ENCODE assay signal across 12 mouse cellular contexts in the genomic region with DNA sequence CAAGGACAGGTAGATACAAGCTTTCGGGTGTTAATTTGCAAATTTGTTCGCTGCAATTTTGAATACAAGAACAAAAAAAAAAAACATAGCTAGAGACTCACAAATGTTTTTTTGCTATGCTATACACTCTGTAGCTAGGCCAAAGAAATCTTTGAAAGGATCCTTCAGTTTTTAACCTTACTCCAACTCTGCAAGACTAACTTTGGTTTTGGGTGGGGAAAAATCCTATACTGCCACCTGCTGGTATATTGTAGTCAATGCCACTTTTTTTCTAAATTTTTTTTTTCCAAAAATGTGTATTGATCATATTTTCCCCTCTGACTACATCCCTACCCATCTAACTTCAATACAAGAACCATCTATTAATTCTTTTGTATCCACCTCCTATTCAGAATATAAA.
DNase-seq lines count a peak whose midpoint lies in the region; ATAC-seq lines count a peak whose summit lies in the region.
"Had no signal": no experiment of that assay in that cellular context is flagged by ENCODE, and none has a peak within 500 bp of the region (broad histone marks: within the 10 kb centered on the region; RNA-seq: fewer than 3 reads in every experiment).

No protein-coding gene starts in this region.

- peaks cover 5% of the 10 kb centered on the region; the same call in 1 of the 2 replicates for H3K4me1 ChIP-seq in intestine, embryonic 16.5 days (ENCODE audit: control insufficient read depth, insufficient read depth, low read length)
- no peaks in the 10 kb centered on the region for H3K4me1 ChIP-seq in intestine, embryonic 15.5 days (replicated peaks)
- H3K4me1 ChIP-seq in embryonic facial prominence, embryonic 14.5 days (ENCODE audit: control insufficient read depth, insufficient read depth, low read length): no peaks in the 10 kb centered on the region
- H3K4me1 ChIP-seq: embryonic facial prominence, embryonic 15.5 days; stomach, embryonic 15.5 days had no signal

- no peaks in the 10 kb centered on the region for H3K36me3 ChIP-seq in intestine, embryonic 16.5 days (ENCODE audit: control insufficient read depth, insufficient read depth, low read length)
- no peaks in the 10 kb centered on the region for H3K36me3 ChIP-seq in intestine, embryonic 15.5 days
- H3K36me3 ChIP-seq in embryonic facial prominence, embryonic 14.5 days (ENCODE audit: control insufficient read depth, insufficient read depth, low read length): no peaks in the 10 kb centered on the region
- H3K36me3 ChIP-seq: embryonic facial prominence, embryonic 15.5 days; heart, embryonic 15.5 days; stomach, embryonic 15.5 days had no signal

- peak; percentile 36 for DNase-seq in 3T3-L1 (ENCODE audit: low read depth, low spot score)
- peak; percentile 57 for DNase-seq in CD4-positive, CD25-positive, alpha-beta regulatory T cell, adult 2 months (ENCODE audit: low read depth, low spot score)
- peak; percentile 30 for DNase-seq in embryonic facial prominence, embryonic 14.5 days (ENCODE audit: low spot score)
- no peak for DNase-seq in urinary bladder, postnatal 10 days (ENCODE audit: low spot score)
- no peak for DNase-seq in right cerebral cortex, postnatal 4 days
- DNase-seq in right cerebral cortex, postnatal 25 days: no peak
- DNase-seq: adrenal gland, adult 2 months had no signal

- H3K4me3 ChIP-seq in intestine, embryonic 16.5 days (ENCODE audit: low read length): no peak overlapping the region
- H3K4me3 ChIP-seq in intestine, embryonic 15.5 days (replicated peaks): no peak overlapping the region
- H3K4me3 ChIP-seq in embryonic facial prominence, embryonic 14.5 days (ENCODE audit: low read depth, low read length): no peak overlapping the region
- H3K4me3 ChIP-seq: embryonic facial prominence, embryonic 15.5 days; heart, embryonic 15.5 days; stomach, embryonic 15.5 days had no signal

- no peaks in the 10 kb centered on the region for H3K27me3 ChIP-seq in intestine, embryonic 16.5 days (replicated peaks; ENCODE audit: control insufficient read depth, insufficient read depth, low read length)
- no peaks in the 10 kb centered on the region for H3K27me3 ChIP-seq in intestine, embryonic 15.5 days (replicated peaks)
- H3K27me3 ChIP-seq in embryonic facial prominence, embryonic 14.5 days (replicated peaks; ENCODE audit: control insufficient read depth, insufficient read depth, low read length): no peaks in the 10 kb centered on the region
- H3K27me3 ChIP-seq: embryonic facial prominence, embryonic 15.5 days; heart, embryonic 15.5 days; stomach, embryonic 15.5 days had no signal

- ATAC-seq in intestine, embryonic 16.5 days: peak; percentile 63; the same call in 1 of the 2 replicates
- no peak for ATAC-seq in intestine, embryonic 15.5 days
- no peak for ATAC-seq in embryonic facial prominence, embryonic 14.5 days (ENCODE audit: low read depth)

- H3K9ac ChIP-seq in intestine, embryonic 16.5 days (ENCODE audit: low read depth, low read length): no peak overlapping the region
- H3K9ac ChIP-seq in intestine, embryonic 15.5 days: no peak overlapping the region
- H3K9ac ChIP-seq in embryonic facial prominence, embryonic 14.5 days (ENCODE audit: low read depth, low read length): no peak overlapping the region
- H3K9ac ChIP-seq: embryonic facial prominence, embryonic 15.5 days; heart, embryonic 15.5 days; stomach, embryonic 15.5 days had no signal

- H3K4me2 ChIP-seq in intestine, embryonic 16.5 days (ENCODE audit: low read depth, low read length): no peak overlapping the region
- no peak overlapping the region for H3K4me2 ChIP-seq in intestine, embryonic 15.5 days (replicated peaks)
- H3K4me2 ChIP-seq in embryonic facial prominence, embryonic 14.5 days (ENCODE audit: low read depth, low read length): no peak overlapping the region
- H3K4me2 ChIP-seq: embryonic facial prominence, embryonic 15.5 days; stomach, embryonic 15.5 days had no signal

- H3K9me3 ChIP-seq in intestine, embryonic 16.5 days (ENCODE audit: control insufficient read depth, low read length): no peaks in the 10 kb centered on the region
- H3K9me3 ChIP-seq in intestine, embryonic 15.5 days: no peaks in the 10 kb centered on the region
- no peaks in the 10 kb centered on the region for H3K9me3 ChIP-seq in embryonic facial prominence, embryonic 14.5 days (ENCODE audit: control insufficient read depth, low read length)
- H3K9me3 ChIP-seq: embryonic facial prominence, embryonic 15.5 days; heart, embryonic 15.5 days; stomach, embryonic 15.5 days had no signal

- H3K27ac ChIP-seq in intestine, embryonic 16.5 days (ENCODE audit: low read length): no peak overlapping the region
- no peak overlapping the region for H3K27ac ChIP-seq in intestine, embryonic 15.5 days
- H3K27ac ChIP-seq in embryonic facial prominence, embryonic 14.5 days (replicated peaks; ENCODE audit: low read depth, low read length): no peak overlapping the region
- H3K27ac ChIP-seq: embryonic facial prominence, embryonic 15.5 days; stomach, embryonic 15.5 days had no signal

- 76% methylated on average over 2 of the region's 2 CpGs for WGBS in intestine, embryonic 16.5 days
- WGBS in intestine, embryonic 15.5 days: 77% methylated on average over 2 of the region's 2 CpGs
- 83% methylated on average over 2 of the region's 2 CpGs for WGBS in embryonic facial prominence, embryonic 14.5 days

Comparison
In these comparisons a context has a peak if more than half of its experiments do, and no peak if none do; other contexts are left out.
1. DNase-seq: peak in 3T3-L1 (single experiment), CD4-positive, CD25-positive, alpha-beta regulatory T cell, adult 2 months (single experiment) and embryonic facial prominence, embryonic 14.5 days (single experiment); none in urinary bladder, postnatal 10 days (single experiment), right cerebral cortex, postnatal 4 days (single experiment) and right cerebral cortex, postnatal 25 days (single experiment).